Mouse (Mus musculus): ENCODE results near the gene Klf9.

Klf9 gene

DNA sequence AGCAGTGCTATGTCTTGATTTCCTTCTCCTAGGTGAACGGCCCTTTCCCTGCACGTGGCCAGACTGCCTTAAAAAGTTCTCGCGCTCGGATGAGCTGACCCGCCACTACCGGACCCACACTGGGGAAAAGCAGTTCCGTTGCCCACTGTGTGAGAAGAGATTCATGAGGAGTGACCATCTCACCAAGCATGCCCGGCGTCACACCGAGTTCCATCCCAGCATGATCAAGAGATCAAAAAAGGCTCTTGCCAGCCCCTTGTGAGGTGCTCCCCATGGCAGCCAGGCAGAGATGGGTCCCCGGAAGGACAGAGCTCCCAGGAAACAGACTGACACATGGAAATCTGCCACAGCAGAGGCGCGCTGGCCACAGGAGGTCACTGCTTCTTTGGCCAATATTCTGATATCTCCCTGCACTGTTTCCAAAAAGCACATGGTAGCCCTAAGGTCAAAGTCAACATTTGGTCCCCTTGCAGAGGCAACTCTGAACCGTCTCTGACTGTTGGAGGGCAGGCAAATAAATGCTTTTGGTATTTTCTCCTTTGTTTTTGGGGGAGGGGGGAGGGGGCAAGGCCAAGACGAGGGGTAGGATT lies 23.7 kb downstream of the Klf9 start:
- DNase-seq: no peak

DNA sequence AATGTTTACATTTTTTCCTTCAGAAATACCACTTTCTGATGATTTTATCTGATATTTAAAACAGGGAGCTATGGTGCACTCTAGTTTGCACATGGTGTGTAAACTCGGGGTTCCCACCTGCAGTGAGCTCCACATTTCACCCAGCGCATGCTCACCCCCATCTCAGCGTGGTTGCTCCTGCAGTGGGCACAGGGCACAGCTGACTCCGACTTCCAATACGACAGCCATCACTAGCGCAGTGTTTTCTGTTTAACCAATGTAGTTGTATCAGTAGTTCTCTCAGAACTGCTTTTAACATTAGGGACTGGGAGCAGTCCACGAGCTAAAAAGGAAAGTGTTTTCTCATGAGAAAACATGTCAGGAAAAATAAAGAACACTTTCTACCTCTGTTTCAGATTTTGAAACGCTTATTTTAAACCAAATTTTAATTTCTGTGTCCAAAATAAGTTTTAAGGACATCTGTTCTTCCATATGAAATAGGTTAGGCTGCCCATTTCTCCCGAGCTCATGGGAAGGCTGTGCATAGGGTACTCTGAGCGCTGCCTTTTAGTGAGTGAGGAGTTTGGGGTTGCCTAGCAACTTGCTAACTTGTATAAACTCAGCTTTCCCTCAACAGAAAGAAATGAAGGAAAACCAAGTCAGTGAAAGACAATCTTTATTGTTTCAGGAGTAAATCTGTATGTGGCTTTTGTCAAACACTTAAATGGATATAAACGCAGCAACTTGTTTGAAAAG lies 25.7 kb downstream of the Klf9 start:
- DNase-seq: no peak

DNA sequence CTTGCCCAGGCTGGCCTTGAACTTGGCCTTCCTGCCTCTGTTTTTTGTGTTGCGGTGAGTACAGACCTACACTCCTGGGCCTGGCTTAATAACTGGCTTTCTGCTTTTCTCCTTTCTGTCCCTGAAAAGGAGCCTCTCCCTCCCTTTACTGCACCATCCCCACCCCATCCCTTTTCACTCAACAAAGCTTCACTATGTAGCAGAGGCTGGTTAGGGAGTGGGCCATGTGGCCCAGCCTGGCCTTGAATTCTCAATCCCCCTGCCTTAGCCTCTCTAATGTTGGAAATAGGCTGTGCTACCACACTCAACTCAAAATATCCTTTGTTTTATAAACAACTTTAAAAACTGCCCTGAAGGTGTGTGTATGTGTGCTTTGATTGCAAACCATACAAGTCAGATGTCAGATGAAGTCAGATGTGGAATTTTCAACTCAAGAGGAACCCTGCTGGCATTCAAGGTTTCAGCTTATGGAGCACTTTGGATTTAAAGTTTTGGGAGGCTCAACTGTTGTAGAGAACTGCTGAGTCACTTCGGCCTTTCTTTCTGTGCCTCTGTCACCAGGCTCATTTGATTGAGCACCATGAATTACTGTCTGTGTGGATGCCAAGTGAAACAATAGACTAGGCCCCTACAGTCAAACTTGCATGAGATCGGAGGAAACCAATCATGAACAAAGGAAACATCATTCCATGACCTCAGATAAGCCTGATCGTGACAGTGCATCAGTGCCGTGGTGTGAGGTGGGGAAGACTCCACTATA lies 28.1 kb downstream of the Klf9 start:
- DNase-seq: no peak

DNA sequence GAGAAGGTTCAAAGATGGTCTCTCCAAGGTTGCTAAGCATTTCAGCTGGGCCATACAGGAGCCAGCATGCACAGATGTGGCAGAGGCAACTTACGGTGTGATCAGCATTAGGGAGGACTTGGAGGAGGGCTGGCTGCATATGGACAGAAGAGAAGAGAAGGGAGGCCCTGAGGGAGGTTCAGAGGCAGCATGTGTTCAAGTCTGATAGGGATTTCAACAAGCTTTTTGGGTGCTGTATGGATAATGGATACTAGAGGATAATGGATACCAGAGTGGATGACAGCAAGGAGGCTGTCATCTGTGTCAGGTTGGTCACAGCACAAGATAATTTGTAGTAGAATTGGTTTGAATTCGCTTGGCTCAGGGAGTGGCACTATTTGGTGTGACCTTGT lies 28.6 kb downstream of the Klf9 start:
- no peak for DNase-seq

DNA sequence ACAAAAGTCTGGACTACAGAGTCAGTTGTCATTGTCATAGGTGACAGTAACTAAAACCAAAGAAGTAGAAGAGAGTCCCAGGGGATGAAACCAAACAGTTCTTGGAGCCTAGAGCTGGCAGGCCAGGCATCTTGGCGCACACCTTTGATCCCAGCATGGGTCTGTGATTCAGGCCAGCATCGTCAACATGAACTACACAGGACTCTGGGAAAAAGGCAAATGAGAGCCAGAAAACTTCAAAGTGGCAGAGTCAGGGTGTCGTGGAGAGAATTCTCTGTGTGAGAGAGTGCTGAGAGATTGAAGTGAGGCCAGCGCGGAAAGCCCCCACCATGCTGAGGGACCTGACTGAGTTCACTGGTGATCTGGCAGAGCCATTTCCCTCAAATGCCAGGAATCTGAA lies 29.4 kb downstream of the Klf9 start:
- DNase-seq: no peak

DNA sequence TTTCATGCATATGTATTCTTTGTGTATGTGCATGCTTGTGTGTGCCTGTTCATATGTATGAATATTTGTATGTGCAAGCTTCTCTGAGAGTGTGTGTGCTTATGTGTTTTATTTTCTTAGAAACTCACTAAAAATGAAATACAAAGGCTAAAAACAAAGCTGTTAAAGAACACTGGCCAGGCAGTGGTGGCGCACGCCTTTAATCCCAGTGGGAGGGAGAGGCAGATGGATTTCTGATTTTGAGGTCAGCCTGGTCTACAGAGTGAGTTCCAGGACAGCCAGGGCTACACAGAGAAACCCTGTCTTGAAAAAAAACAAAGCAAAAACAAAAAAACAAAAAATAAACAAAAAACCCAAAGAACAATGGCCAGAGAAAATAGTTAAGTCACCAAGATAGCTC lies 30.1 kb downstream of the Klf9 start:
- no peak for DNase-seq

DNA sequence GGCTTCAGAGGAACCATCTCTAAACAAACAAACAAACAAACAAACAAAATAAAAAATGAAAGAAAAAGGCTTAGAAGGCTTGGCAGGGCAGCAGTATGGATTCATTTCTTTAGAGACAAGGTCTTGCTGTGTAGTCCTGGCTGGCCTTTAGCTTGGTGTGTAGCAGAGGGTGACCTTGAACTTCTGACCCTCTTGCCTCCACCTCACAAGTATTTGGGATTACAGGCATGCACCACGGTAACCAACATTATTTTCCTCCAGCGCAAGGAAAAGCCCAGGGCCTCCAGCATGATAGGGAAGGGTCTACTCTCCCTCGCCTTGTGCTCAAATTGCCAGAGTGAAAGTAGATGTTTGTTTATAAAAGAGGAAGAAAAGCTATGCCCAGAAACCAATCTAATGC lies 34.1 kb downstream of the Klf9 start:
- no peak for DNase-seq

DNA sequence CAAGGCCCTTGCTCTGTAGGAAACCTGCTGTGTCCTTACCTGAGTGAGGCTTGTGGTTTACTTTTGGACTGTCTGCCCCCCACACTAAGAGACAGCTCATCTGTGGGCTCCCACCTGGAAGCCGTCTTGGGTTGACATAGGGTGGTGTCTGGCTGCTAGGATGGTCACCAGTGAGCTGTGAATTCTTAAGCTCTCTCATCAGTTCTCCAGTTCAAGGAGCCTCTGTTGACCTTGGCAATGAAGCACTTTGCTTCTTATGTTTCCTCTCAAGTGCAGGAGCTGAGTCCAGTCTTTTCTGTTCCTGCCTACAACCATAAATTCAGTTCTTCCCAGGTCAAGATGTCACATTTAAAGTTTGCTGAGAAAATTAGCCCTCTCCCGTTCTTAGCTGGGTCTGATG lies 34.5 kb downstream of the Klf9 start:
- DNase-seq: no peak

DNA sequence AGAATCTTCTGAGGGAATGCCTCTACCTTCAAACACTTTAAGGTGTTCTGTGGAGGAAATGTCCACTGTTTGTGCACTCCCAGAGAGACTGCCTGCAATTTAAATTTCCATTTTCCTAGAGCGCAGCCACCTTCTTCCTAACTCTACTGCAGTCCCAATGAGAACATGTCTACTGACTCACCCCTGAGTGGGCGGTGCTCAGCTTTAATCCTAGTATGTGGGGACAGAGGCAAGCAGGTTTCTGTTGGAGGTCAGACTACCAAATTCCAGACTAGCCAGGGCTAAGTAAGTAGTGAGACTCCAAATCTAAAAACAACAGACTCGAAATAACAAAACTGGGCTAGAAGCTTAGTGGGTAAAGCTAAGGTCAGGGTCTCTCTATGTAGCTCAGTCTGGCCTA lies 37.5 kb downstream of the Klf9 start:
- DNase-seq: no peak

DNA sequence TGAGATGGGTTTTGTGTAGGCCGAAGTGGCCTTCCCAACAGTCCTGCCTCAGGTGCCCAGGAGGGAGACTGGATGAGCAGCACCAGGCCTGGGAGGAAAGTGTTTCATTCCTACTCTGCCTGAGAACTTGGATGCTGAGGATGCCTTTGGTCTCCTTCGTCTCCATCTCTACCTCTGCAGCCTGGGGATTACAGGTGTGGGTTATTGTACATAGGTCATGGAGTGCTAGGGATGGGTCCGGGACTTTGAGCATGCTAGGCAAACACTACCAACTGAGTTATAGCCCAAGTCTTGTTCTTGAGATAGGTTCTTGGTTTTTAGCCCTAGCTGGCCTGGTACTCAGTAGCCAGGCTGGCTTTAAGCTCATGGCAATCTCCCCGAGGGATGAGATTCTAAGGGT lies 42.5 kb downstream of the Klf9 start:
- DNase-seq: no peak

DNA sequence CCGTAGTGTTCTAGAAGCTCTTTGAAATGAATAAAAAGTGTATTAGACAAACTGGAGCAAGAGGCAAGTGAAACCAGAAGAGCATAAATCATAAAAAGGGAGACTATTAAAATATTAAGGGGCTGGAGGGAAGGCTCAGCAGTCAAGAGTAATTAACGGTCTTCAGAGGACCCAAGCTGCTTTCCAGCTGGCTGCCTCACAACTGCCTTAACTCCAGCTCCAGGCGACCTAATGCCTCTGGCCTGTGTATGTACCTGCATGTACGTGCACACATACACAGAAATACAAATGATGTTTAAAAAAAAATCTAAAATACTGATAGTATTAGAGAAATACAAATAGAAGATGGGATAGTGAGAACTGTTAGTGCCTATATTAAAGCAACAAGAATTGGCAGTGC lies 43.0 kb downstream of the Klf9 start:
- no peak for DNase-seq

DNA sequence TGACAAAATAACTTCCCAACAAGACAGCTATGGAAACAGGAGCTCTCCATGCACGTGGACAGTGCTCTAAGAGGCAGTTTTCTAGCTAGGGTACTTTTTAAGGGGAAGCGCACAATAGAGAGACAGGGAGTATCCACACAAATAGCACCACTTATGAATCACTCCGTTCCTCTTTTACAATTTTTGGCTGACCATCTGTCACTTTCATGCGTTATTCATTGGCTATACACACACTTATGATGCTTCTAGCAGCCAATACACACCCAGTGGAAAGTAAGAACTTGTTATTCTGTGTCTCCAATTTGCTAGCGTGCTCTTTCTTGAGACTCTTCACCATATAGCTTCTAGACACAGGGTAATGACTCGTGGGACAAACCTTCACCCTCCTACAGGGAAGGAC lies 46.7 kb downstream of the Klf9 start:
- no peak for DNase-seq

DNA sequence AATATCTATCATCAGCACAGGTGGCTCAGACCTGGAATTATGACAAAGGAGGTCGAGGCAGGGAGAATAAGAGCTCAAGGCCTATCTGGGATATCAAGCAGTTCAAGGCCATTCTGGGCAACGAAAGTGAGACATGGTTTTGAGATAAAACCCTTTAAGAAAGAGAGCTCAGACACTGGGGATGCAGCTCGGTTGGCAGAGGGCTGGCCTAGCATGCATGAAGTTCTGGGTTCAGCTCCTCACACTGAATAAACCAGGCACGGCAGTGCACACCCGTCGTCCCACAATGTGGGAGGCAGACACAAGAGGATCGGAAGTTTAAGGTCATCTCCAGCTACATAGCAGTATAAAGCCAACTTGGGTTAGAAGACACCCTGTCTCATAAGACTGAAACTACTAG lies 48.0 kb downstream of the Klf9 start:
- DNase-seq: no peak

DNA sequence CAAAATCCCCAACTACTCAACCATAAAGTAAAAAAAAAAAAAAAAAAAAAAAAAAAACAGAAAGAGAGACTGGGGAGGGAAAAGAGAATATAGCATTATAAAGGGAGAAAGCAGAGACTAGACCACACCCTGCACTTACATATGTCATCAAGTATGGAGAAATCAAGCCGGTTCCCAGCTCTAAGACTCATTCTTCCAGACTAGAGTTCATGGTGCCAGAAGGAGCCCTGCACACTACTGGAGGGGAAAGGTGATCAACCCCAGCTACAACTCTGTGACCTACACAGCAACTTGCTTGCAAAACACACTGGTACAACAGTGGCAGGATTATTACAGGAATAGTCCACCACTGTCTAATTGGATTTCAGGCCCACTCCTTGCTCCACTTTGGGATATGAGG lies 48.7 kb downstream of the Klf9 start:
- no peak for DNase-seq

DNA sequence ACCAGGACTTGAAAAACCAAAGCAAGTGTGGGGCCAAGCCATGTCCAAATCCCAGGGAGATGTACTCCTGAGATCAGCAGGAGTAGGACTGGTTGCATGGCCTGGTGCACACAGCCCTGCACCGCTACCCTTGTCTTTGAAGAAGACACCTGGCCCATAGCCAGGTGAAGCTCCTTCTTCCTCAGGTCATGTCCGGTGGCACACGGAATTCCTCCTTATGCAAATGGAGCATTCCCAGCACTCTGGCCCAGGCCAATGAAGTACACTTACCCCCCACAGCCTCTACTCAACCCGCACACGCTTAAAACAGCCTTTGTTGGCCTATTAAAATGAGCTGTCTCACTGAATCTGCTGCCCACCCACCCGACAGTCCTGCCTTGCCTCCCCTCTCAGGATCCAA lies 50.5 kb downstream of the Klf9 start:
- no peak for DNase-seq

DNA sequence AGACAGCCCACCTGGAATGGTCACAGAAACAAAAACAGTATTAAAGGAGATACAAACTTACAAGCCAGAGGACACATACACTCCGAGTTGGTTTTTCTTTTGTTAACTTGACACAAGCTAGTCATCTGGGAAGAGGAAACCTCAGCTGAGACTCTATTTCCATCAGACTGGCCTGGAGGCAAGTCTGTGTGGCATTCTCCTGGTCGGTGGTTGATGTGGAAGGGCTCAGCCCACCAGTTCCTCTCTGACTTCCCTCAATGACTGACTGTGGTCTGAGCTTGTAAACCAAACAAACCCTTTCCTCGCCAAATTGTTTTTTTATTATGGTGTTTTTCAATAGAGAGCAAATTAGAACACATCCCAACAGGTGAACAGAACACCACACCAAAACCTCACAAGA lies 52.0 kb downstream of the Klf9 start:
- no peak for DNase-seq

DNA sequence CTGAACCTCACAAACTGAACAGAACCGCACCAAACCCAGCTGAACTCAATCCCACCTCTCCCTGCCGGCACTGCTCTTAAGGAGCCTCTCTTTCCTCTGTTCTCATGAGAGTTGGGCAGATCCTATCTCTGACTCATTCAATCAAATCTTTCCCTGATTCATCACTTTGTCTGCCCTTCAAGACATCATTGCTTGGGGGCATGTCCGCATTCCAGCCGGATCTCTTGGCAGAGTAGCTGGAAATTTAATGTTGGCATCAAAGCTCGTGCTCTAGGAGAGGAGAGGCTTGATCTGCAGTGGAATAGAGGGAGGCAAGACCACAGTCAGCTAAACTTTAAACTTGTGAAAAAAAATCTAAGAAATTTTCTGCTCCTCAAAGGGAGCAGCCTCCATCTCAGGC lies 61.1 kb downstream of the Klf9 start:
- no peak for DNase-seq

DNA sequence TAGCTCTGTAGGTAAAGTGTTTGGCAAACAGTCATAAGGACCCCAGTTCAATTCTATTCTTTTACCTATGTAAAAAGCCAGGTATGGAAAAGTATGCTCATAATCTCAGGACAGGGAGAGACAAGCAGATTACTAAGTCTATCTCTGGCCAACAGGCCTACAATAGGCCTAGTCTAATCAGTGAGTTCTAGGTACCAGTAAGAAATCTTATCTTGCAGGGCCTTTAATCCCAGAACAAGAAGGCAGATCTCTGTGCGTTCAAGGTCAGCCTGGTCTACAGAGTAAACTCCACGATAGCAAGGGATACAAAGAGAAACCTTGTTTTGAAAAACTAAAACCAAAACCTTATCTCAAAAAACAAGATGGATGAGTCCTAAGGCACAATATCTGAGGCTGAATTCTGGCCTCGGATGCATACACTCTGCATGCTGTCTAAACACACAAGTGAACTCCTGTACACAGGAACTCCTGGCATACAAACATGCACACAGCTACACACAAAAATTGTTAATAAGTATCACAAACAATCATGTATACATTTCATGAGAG lies 62.6 kb downstream of the Klf9 start:
- no peak for DNase-seq

DNA sequence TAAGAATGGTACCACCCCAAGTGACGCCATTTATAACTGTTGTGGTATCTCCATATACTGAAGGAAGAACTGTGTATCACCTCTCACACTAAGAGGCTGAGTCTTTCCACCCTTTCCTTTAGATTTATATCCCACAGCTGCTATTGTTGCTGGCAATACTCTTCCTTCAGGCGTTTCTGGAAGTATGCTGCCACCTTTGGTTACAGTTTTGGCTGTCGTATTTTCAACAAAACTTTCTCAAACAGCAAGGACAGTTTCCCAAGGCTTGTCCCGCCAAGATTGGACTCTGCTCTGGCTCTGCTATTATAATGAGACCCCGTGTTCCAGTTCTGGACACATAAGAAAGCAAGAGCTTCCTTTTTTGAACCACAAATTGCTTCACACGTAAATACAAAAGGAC lies 70.3 kb downstream of the Klf9 start:
- no peak for DNase-seq

DNA sequence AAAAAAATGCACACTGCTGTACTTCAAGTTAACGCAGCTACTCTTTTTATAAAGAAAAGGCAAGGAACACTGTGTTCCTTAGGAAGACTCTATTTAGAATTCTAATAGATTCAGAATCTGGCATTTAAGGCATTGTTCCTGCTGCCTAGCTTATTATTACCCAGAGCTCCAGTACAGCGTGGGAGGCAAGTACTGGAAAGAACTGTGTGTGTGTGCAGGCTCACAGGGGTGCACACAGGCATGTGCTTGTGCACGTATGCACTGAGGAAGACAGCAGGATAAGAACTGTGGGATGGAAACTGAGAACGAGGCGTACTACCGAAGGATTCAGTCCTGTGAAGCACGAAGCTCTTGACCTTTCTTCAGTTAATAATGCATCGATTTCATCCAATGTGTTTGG lies 73.3 kb downstream of the Klf9 start:
- DNase-seq: no peak

Data from thymus, postnatal 36 days (tissue).